Mouse (Mus musculus) liver, adult 2 months (tissue): ENCODE results near the gene Fgfrl1. TPM values are rescaled to one million over a fixed set of nuclear protein-coding genes. Genes with fewer than 3 reads are reported as not detected.

Experiments
- DNase-seq: peaks from one replicate; pipeline ENCODE4 v3.0.0-alpha.2; 2011; ENCODE audit warnings: low read depth, low spot score; ENCODE audit errors: extremely low read depth
- H3K27ac ChIP-seq: fragments of 200-500 bp; replicated peaks from 2 replicates; pipeline ENCODE4 v1.5.1; 2012; ENCODE audit warnings: low read depth, mild to moderate bottlenecking, control low read depth, inconsistent platforms, low read length; ENCODE audit not compliant: insufficient read depth
- H3K27me3 ChIP-seq: fragments of 200-500 bp; 2 replicates; pipeline ENCODE4 v1.6.1; 2012; ENCODE audit warnings: mild to moderate bottlenecking, moderate library complexity, low read length, inconsistent platforms; ENCODE audit not compliant: control insufficient read depth, insufficient read depth
- H3K36me3 ChIP-seq: fragments of 200-500 bp; 2 replicates; pipeline ENCODE4 v1.6.1; 2012; ENCODE audit warnings: low read length, inconsistent platforms; ENCODE audit not compliant: control insufficient read depth, insufficient read depth
- H3K4me1 ChIP-seq: fragments of 200-500 bp; 2 replicates; pipeline ENCODE4 v1.6.1; 2011; ENCODE audit warnings: low read length; ENCODE audit not compliant: control insufficient read depth, insufficient read depth
- H3K4me3 ChIP-seq: fragments of 200-500 bp; 2 replicates; pipeline ENCODE4 v1.5.1; 2011; ENCODE audit warnings: low read depth, mild to moderate bottlenecking, control low read depth, low read length, moderate library complexity; ENCODE audit not compliant: insufficient read depth
- H3K79me2 ChIP-seq: fragments of 200-500 bp; 2 replicates; pipeline ENCODE4 v1.6.1; 2012; ENCODE audit warnings: inconsistent platforms, mild to moderate bottlenecking, low read length, moderate library complexity; ENCODE audit not compliant: control insufficient read depth, insufficient read depth
- H3K9ac ChIP-seq: fragments of 200-500 bp; 2 replicates; pipeline ENCODE4 v1.6.1; 2012; ENCODE audit warnings: low read depth, mild to moderate bottlenecking, control low read depth, inconsistent platforms, low read length
- CTCF ChIP-seq: fragments of 200-500 bp; IDR thresholded peaks from 2 replicates; pipeline ENCODE4 v1.5.1; 2011; ENCODE audit warnings: low read depth, low read length, control low read depth
- POLR2A ChIP-seq: fragments of 200-500 bp; IDR thresholded peaks from 2 replicates; pipeline ENCODE4 v1.6.1; 2011; ENCODE audit warnings: low read length, control low read depth; ENCODE audit not compliant: insufficient read depth; ENCODE audit errors: extremely low read depth
- WGBS: fragments of 180-500 bp; shearing (Covaris S2); methylation state at CpG from one replicate; pipeline ENCODE4 v1.1.7; 2018; 5-methylcytosine and 5-hydroxymethylcytosine counted together
- polyA plus RNA-seq: library from polyadenylated mRNA; depleted of rRNA; stranded (reverse); fragments of >200 nt; gene quantifications from 2 replicates; pipeline ENCODE4 v1.2.3, GENCODE M21; 2012
- total RNA-seq: library from RNA; depleted of rRNA; stranded (reverse); fragments of >200 nt; gene quantifications from 2 replicates; pipeline ENCODE4 v1.2.3, GENCODE M21; 2014

Fgfrl1 gene
- total and polyA plus RNA-seq, 2 experiments, result 22.7 to 49.9 TPM

GRCm38 (mm10) chr5:108696542-108696941 is 4.4 kb downstream of the Fgfrl1 start:
- no peak overlapping the region for H3K27ac ChIP-seq
- H3K9ac ChIP-seq, result no peak overlapping the region
- no peak overlapping the region for H3K4me3 ChIP-seq
- peaks cover 9% of the 10 kb centered on the region; the same call in 1 of the 2 replicates for H3K79me2 ChIP-seq
- no peaks in the 10 kb centered on the region for H3K36me3 ChIP-seq
- H3K4me1 ChIP-seq, result peaks cover 19% of the 10 kb centered on the region
- DNase-seq, result no peak
- H3K27me3 ChIP-seq, result no peaks in the 10 kb centered on the region
- WGBS, result 78% methylated on average over 3 of the region's 3 CpGs
- TF ChIP-seq POLR2A, result no peak
- TF ChIP-seq CTCF, result no peak

DNA sequence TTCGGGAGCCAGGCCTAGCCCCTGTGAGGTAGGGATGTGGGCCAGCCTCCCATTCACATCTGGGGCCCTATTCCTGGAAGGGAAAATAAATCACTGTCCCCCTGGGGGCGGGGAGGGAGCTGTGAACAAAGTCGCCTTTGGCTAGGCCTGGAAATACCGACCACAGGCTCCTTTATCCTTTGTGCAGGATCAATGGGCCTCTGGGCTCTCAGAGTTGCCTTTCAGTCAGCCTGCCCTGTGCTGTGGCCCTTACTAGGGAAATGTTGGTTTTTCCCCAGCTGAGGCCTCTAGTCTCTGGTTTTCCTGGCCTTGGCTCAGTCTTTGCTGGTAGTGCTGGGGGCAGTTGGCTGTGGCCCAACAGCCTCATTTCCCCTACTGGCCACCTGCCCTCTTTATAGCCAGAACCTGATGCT is 5.2 kb downstream of the Fgfrl1 start:
- Histone ChIP-seq H3K4me1 (peaks cover 16% of the 10 kb centered on the region), H3K27ac (no peak overlapping the region), H3K79me2 (peaks cover 9% of the 10 kb centered on the region; the same call in 1 of the 2 replicates), H3K27me3 (no peaks in the 10 kb centered on the region), H3K36me3 (no peaks in the 10 kb centered on the region), H3K4me3 (no peak overlapping the region), H3K9ac (no peak overlapping the region)
- WGBS, result 84% methylated on average over 4 of the region's 4 CpGs
- DNase-seq, result no peak
- no peak for TF ChIP-seq POLR2A
- TF ChIP-seq CTCF, result no peak

DNA sequence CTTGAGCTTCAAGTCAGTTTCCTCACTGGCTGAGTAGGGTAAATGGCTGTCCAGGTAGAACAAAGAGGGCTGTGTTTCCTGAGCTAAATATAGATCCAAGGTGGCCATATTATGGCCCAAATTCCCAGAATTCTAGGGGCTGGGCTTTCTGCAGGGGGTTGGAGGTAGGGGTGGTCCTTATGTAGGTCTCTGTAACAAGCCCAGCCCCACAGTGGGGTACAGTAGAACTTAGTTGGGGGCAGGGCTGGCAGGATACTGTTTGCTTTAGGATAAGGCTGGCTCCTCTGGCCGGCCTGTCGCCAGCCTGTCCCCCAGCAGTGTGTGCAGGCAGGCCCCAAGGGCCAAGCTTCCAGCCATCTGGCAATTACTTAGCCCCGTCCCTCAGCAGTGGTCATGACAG is 8.2 kb downstream of the Fgfrl1 start:
- peaks cover under 1% of the 10 kb centered on the region; the same call in 1 of the 2 replicates for H3K36me3 ChIP-seq
- no peak overlapping the region for H3K27ac ChIP-seq
- H3K79me2 ChIP-seq, result peaks cover 9% of the 10 kb centered on the region; the same call in 1 of the 2 replicates
- peaks cover 7% of the 10 kb centered on the region for H3K4me1 ChIP-seq
- WGBS, result 39% methylated on average over 3 of the region's 3 CpGs
- H3K27me3 ChIP-seq, result no peaks in the 10 kb centered on the region
- H3K4me3 ChIP-seq, result no peak overlapping the region
- no peak for TF ChIP-seq POLR2A
- TF ChIP-seq CTCF, result no peak
- H3K9ac ChIP-seq, result no peak overlapping the region
- no peak for DNase-seq

DNA sequence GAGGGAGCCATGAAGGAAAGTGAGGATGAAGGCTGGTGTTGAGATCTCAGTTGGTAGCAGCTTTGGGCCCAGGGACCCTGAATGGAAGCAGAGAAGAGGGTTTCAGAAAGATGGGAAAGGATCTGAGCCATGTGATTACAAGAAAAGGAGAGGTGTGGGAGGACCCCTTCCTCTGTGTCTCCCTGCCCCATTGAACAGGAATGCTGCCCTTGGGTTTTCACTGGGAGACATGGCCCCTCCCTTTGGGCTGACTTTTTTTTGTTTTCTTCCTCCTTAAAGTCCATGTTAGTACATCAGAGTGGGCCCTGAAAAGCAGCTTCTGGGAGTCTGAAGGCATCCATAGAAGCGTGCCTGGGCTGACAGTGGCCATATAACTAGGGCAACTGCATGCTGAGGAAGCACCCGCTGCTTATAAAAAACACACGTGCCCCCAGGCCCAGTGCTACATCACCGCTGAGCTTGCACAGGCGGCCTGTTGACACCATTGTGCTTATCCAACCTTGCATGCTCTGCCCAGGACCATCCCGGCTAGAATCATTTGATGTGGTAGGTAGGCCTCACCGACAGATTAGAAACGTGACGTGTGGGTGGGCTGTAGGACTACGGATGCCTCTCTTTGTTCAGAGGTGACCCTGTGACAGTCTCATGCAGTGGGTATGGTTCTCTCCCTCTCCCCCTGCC is 9.3 kb downstream of the Fgfrl1 start:
- H3K79me2 ChIP-seq, result peaks cover 5% of the 10 kb centered on the region; the same call in 1 of the 2 replicates
- H3K27ac ChIP-seq, result no peak overlapping the region
- H3K4me1 ChIP-seq, result peaks cover under 1% of the 10 kb centered on the region; the same call in 1 of the 2 replicates
- DNase-seq, result no peak
- no peaks in the 10 kb centered on the region for H3K27me3 ChIP-seq
- H3K9ac ChIP-seq, result no peak overlapping the region
- no peak for TF ChIP-seq POLR2A
- no peak for TF ChIP-seq CTCF
- H3K4me3 ChIP-seq, result no peak overlapping the region
- 92% methylated on average over 10 of the region's 10 CpGs for WGBS
- peaks cover 4% of the 10 kb centered on the region; the same call in 1 of the 2 replicates for H3K36me3 ChIP-seq

DNA sequence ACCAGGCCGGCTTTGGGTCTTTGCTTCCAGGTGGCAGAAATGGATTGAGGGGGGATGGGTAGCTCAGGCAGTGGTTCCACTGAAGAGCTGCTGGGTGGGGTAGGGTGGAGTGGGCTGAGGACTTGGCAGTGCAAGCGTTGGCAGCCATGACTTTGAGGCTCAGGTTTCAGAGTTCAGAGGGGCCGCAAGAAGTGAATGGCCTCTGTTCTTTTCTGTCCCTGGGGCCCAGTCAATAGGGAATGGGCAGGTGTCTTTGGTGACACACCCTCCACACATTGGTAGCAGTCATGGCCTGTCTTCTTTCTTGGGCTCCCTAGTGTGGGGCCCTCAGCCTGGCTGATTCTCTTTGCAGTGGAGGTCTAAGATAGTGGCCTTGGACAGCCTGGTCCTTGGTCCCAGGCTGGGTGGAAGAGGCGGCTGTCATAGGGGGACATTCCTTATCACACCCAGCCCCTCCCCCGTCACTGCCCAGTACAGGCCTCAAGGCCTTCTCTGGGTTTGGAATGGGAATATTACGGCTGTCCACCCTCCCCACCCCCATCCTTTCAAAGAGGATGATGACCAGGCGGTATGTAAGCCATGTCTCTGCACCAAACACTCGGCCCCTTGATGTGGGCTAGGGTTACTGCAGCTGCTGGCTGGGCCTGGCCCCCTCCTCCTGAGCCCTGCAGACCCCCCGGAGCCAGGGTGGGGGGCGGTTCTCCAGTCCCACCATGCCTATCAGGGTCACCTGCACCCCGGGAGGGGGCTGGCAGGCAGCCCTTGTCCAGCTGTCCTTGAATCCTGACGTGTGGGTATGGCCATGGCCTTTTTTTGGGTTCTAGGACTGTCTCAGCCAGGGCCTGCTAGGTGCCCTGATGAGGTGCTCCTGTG is 11.8 kb downstream of the Fgfrl1 start:
- no peak overlapping the region for H3K9ac ChIP-seq
- H3K27me3 ChIP-seq, result no peaks in the 10 kb centered on the region
- TF ChIP-seq POLR2A, result no peak
- no peak for TF ChIP-seq CTCF
- 85% methylated on average over 12 of the region's 12 CpGs for WGBS
- no peak for DNase-seq
- peaks cover 4% of the 10 kb centered on the region; the same call in 1 of the 2 replicates for H3K36me3 ChIP-seq
- H3K4me3 ChIP-seq, result no peak overlapping the region
- H3K27ac ChIP-seq, result no peak overlapping the region
- H3K79me2 ChIP-seq, result peaks cover 2% of the 10 kb centered on the region; the same call in 1 of the 2 replicates
- peaks cover 9% of the 10 kb centered on the region for H3K4me1 ChIP-seq
